Mouse (Mus musculus) heart, postnatal 0 days (tissue): Measurements from ENCODE around the gene Runx2.

ENCODE experiments used
- CTCF ChIP-seq: IDR thresholded peaks from 2 replicates; pipeline ENCODE4 v1.5.1; 2016; ENCODE audit warnings: antibody characterized with exemption, control low read depth, low read depth
- EP300 ChIP-seq: IDR thresholded peaks from 2 replicates; pipeline ENCODE4 v1.6.1; 2016; ENCODE audit warnings: antibody characterized with exemption, low read depth

GRCm38 (mm10) chr17:44607383-44607782, 207.2 kb downstream of the Runx2 start:
- TF ChIP-seq EP300 (no peak), CTCF (no peak)
